Mouse (Mus musculus) bone marrow, adult 2 months (tissue): ENCODE measurements around the gene Cabp2. TPM values are rescaled to one million over a fixed set of nuclear protein-coding genes. Genes with fewer than 3 reads are reported as not detected.

Source experiments
- H3K27ac ChIP-seq: fragments of 200-500 bp; 2 replicates; pipeline ENCODE4 v1.5.1; 2012; ENCODE audit warnings: low read depth, mild to moderate bottlenecking, control low read depth, inconsistent platforms, low read length; ENCODE audit not compliant: control insufficient read depth, poor library complexity, insufficient read depth
- H3K4me1 ChIP-seq: fragments of 200-500 bp; 2 replicates; pipeline ENCODE4 v1.6.1; 2011; ENCODE audit warnings: low read length; ENCODE audit not compliant: control insufficient read depth, insufficient read depth
- H3K4me3 ChIP-seq: fragments of 200-500 bp; replicated peaks from 2 replicates; pipeline ENCODE3; 2011; ENCODE audit warnings: mild to moderate bottlenecking, low read depth, low read length, control low read depth; ENCODE audit not compliant: control insufficient read depth
- CTCF ChIP-seq: fragments of 200-500 bp; IDR thresholded peaks from 2 replicates; pipeline ENCODE4 v1.5.1; 2011; ENCODE audit warnings: low read length, control low read depth; ENCODE audit not compliant: control insufficient read depth, insufficient read depth
- POLR2A ChIP-seq: fragments of 200-500 bp; IDR thresholded peaks from 2 replicates; pipeline ENCODE4 v1.6.1; 2011; ENCODE audit warnings: low read depth, mild to moderate bottlenecking, control low read depth, low read length, borderline replicate concordance; ENCODE audit not compliant: control insufficient read depth
- WGBS: fragments of 180-500 bp; shearing (Covaris S2); methylation state at CpG from one replicate; pipeline ENCODE4 v1.1.7; 2018; 5-methylcytosine and 5-hydroxymethylcytosine counted together
- polyA plus RNA-seq: library from polyadenylated mRNA; stranded (reverse); fragments of >200 nt; gene quantifications from 2 replicates; pipeline ENCODE4 v1.2.4, GENCODE M21; 2011; ENCODE audit warnings: low replicate concordance; ENCODE audit not compliant: missing spikeins, insufficient read depth, insufficient read length

Cabp2 gene
- polyA plus RNA-seq, 1 experiment = not detected

GRCm38 (mm10) chr19:4082219-4082965, 1.0 kb downstream of the Cabp2 start:
- Histone ChIP-seq H3K27ac (no peak overlapping the region), H3K4me3 (no peak overlapping the region), H3K4me1 (no peaks in the 10 kb centered on the region; the same call in 1 of the 2 replicates)
- WGBS = 83% methylated on average over 11 of the region's 11 CpGs
- no peak for TF ChIP-seq POLR2A
- no peak for TF ChIP-seq CTCF

- TF ChIP-seq POLR2A (no peak), CTCF (no peak)
- no peak overlapping the region for H3K27ac ChIP-seq
- 88% methylated on average over 7 of the region's 7 CpGs for WGBS
- no peaks in the 10 kb centered on the region; the same call in 1 of the 2 replicates for H3K4me1 ChIP-seq
- H3K4me3 ChIP-seq = no peak overlapping the region
Measured at GRCm38 (mm10) chr19:4083316-4083715, 1.9 kb downstream of the Cabp2 start.

GRCm38 (mm10) chr19:4083826-4084225, 2.4 kb downstream of the Cabp2 start:
- WGBS = 61% methylated on average over 8 of the region's 8 CpGs
- Histone ChIP-seq H3K4me1 (no peaks in the 10 kb centered on the region; the same call in 1 of the 2 replicates), H3K4me3 (no peak overlapping the region), H3K27ac (no peak overlapping the region)
- TF ChIP-seq POLR2A (no peak), CTCF (no peak)

- H3K4me3 ChIP-seq = no peak overlapping the region
- TF ChIP-seq POLR2A = no peak
- TF ChIP-seq CTCF = peak; percentile 20; the same call in 1 of the 2 replicates
- no peak overlapping the region for H3K27ac ChIP-seq
- 91% methylated on average over 1 of the region's 1 CpGs for WGBS
- H3K4me1 ChIP-seq = no peaks in the 10 kb centered on the region; the same call in 1 of the 2 replicates
Measured at GRCm38 (mm10) chr19:4084984-4085383, 3.6 kb downstream of the Cabp2 start.

GRCm38 (mm10) chr19:4086156-4086555, 4.8 kb downstream of the Cabp2 start:
- Histone ChIP-seq H3K27ac (no peak overlapping the region), H3K4me3 (no peak overlapping the region), H3K4me1 (no peaks in the 10 kb centered on the region)
- 84% methylated on average over 15 of the region's 15 CpGs for WGBS
- TF ChIP-seq CTCF (no peak), POLR2A (no peak)

GRCm38 (mm10) chr19:4087090-4087489, 5.7 kb downstream of the Cabp2 start:
- 79% methylated on average over 5 of the region's 5 CpGs for WGBS
- H3K4me3 ChIP-seq = no peak overlapping the region
- TF ChIP-seq POLR2A = no peak
- no peak overlapping the region for H3K27ac ChIP-seq
- no peaks in the 10 kb centered on the region for H3K4me1 ChIP-seq

GRCm38 (mm10) chr19:4088146-4088545, 6.8 kb downstream of the Cabp2 start:
- 43% methylated on average over 5 of the region's 5 CpGs for WGBS
- Histone ChIP-seq H3K4me1 (no peaks in the 10 kb centered on the region), H3K4me3 (no peak overlapping the region)

GRCm38 (mm10) chr19:4089128-4089527, 7.8 kb downstream of the Cabp2 start:
- H3K27ac ChIP-seq = no peak overlapping the region
- no peak overlapping the region for H3K4me3 ChIP-seq
- H3K4me1 ChIP-seq = no peaks in the 10 kb centered on the region
- no peak for TF ChIP-seq POLR2A
- TF ChIP-seq CTCF = no peak
- 73% methylated on average over 6 of the region's 6 CpGs for WGBS

More at GRCm38 (mm10) chr19:4088146-4088545, 6.8 kb downstream of the Cabp2 start:
- H3K27ac ChIP-seq = no peak overlapping the region
- TF ChIP-seq POLR2A (no peak), CTCF (no peak)

- Histone ChIP-seq H3K4me3 (no peak overlapping the region), H3K4me1 (no peaks in the 10 kb centered on the region), H3K27ac (no peak overlapping the region)
- WGBS = 69% methylated on average over 3 of the region's 3 CpGs
- no peak for TF ChIP-seq POLR2A
- no peak for TF ChIP-seq CTCF
Measured at GRCm38 (mm10) chr19:4090446-4090845, 9.1 kb downstream of the Cabp2 start.

GRCm38 (mm10) chr19:4091383-4091782, 10.0 kb downstream of the Cabp2 start:
- TF ChIP-seq CTCF (no peak), POLR2A (no peak)
- no peak overlapping the region for H3K4me3 ChIP-seq
- no peak overlapping the region for H3K27ac ChIP-seq
- no peaks in the 10 kb centered on the region for H3K4me1 ChIP-seq
- WGBS = 31% methylated on average over 2 of the region's 2 CpGs
